ENCODE assay signal across 10 mouse cellular contexts in the genomic region with DNA sequence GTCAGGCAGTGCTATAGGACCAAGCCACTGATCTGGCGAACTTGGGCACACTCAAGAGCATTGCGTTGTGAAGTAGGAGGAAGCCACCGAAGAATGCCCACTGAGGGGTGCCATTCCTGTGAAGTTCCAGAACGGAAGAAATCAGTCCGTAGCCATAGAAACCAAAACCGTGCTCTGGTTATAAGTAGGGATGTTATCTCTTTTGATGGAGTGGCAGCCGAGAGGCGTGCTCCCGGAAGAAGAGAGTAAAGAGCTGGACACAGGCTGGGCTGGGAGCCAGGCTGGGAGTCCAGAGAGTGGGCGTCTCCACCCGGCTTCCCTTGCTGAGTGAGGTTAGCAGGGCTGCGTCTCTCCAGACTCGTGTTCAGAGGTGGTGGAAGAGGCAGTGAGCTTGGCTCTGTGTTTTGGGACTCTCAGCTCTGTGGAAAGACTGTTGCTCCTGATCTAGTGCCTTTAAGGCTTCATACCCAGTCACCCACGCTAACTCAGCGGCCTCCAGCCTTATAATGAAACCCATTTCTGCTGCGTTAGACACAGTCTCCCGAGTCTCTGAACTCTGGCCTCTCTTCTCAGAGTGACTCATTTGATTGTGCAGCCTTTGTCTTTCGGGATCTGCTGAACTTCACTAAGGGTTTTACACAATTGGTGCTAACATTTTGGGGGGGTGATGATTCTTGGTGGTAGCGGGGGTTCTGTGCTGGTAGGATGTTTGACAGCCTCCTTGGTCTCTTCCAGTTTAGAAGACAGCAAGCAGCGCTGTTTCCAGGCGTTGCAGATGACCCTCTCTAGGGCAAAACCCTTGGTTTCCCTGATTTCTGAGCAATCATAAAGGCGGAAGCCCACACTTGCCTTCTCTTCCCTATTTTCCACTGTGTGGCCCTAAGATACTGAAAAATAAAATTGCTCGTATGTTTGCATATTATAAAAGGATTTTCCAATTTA. TPM values are rescaled to one million over a fixed set of nuclear protein-coding genes. Genes with fewer than 3 reads are reported as not detected.
A peak's percentile ranks its signal among the peaks of the same experiment; 100 is the strongest.
DNase-seq lines count a peak whose midpoint lies in the region; ATAC-seq and TF ChIP-seq lines count a peak whose summit lies in the region.
"Had no signal": no experiment of that assay in that cellular context is flagged by ENCODE, and none has a peak within 500 bp of the region (broad histone marks: within the 10 kb centered on the region; RNA-seq: fewer than 3 reads in every experiment).

No protein-coding gene starts in this region.

- WGBS in forebrain, embryonic 15.5 days = 40% methylated on average over 23 of the region's 23 CpGs
- 30% methylated on average over 23 of the region's 23 CpGs for WGBS in heart, embryonic 16.5 days
- 48% methylated on average over 23 of the region's 23 CpGs for WGBS in kidney, postnatal 0 days
- WGBS in lung, postnatal 0 days = 27% methylated on average over 23 of the region's 23 CpGs
- 40% methylated on average over 23 of the region's 23 CpGs for WGBS in small intestine, adult 2 months

- 0 out of 2 replicates have a peak, but pooled peaks have one; percentile 12 for TF ChIP-seq CTCF in layer of hippocampus, adult 2 months (conservative IDR thresholded peaks at IDR 0.05)
- peak; percentile 6; the same call in 1 of the 2 replicates for TF ChIP-seq CTCF in kidney, postnatal 0 days (IDR thresholded peaks at IDR 0.05; ENCODE audit: low read depth)
- peak; percentile 21 for TF ChIP-seq CTCF in lung, postnatal 0 days (IDR thresholded peaks at IDR 0.05)
- TF ChIP-seq CTCF in small intestine, adult 2 months (IDR thresholded peaks at IDR 0.05; ENCODE audit: extremely low read depth, insufficient read length, insufficient replicate concordance, low read depth, low read length) = no peak

- 0 out of 2 replicates have a peak, but pooled peaks have one; percentile 26 for ATAC-seq in forebrain, embryonic 15.5 days (replicated peaks)
- ATAC-seq in heart, embryonic 16.5 days (replicated peaks; ENCODE audit: extremely low read depth, insufficient read depth, low FRiP score) = peak; percentile 97
- ATAC-seq in kidney, postnatal 0 days (replicated peaks; ENCODE audit: low FRiP score, low read depth) = no peak; the same call in 1 of the 2 replicates
- ATAC-seq in lung, postnatal 0 days = peak; percentile 96
- ATAC-seq in megakaryocyte progenitor cell, adult 5-6 weeks (replicated peaks; ENCODE audit: poor library complexity) = no peak

- no peak for TF ChIP-seq POLR2A in small intestine, adult 2 months (IDR thresholded peaks at IDR 0.05; ENCODE audit: low read depth, low read length)

- H3K27ac ChIP-seq in layer of hippocampus, adult 2 months = peak overlapping the region; percentile 78
- H3K27ac ChIP-seq in forebrain, embryonic 15.5 days (replicated peaks) = no peak overlapping the region
- peak overlapping the region; percentile 61 for H3K27ac ChIP-seq in heart, embryonic 16.5 days (ENCODE audit: low read length)
- no peak overlapping the region for H3K27ac ChIP-seq in kidney, postnatal 0 days
- no peak overlapping the region for H3K27ac ChIP-seq in lung, postnatal 0 days (ENCODE audit: low read length)
- H3K27ac ChIP-seq in small intestine, adult 2 months (ENCODE audit: insufficient read depth, low read depth, low read length) = peak overlapping the region; percentile 73
- H3K27ac ChIP-seq: embryonic facial prominence, embryonic 13.5 days; macrophage had no signal

- H3K4me1 ChIP-seq in forebrain, embryonic 15.5 days = peaks cover 5% of the 10 kb centered on the region; the same call in 1 of the 2 replicates
- peaks cover 17% of the 10 kb centered on the region for H3K4me1 ChIP-seq in heart, embryonic 16.5 days (ENCODE audit: control insufficient read depth, insufficient read depth, low read length)
- H3K4me1 ChIP-seq in kidney, postnatal 0 days (replicated peaks; ENCODE audit: insufficient read depth, low read length) = peaks cover 8% of the 10 kb centered on the region; the same call in 1 of the 2 replicates
- H3K4me1 ChIP-seq in lung, postnatal 0 days (ENCODE audit: insufficient read depth, low read depth, low read length) = peaks cover 10% of the 10 kb centered on the region; the same call in 1 of the 2 replicates
- H3K4me1 ChIP-seq in small intestine, adult 2 months (ENCODE audit: control insufficient read depth, insufficient read depth, insufficient read length, low read length) = peaks cover 2% of the 10 kb centered on the region; the same call in 1 of the 2 replicates

- no peaks in the 10 kb centered on the region for H3K27me3 ChIP-seq in forebrain, embryonic 15.5 days
- no peaks in the 10 kb centered on the region for H3K27me3 ChIP-seq in heart, embryonic 16.5 days (ENCODE audit: control insufficient read depth, insufficient read depth, low read length)
- H3K27me3 ChIP-seq in kidney, postnatal 0 days (ENCODE audit: insufficient read depth, low read length) = no peaks in the 10 kb centered on the region
- no peaks in the 10 kb centered on the region for H3K27me3 ChIP-seq in lung, postnatal 0 days (replicated peaks; ENCODE audit: insufficient read depth, low read length)
- H3K27me3 ChIP-seq in small intestine, adult 2 months (ENCODE audit: control insufficient read depth, insufficient read depth, low read length) = no peaks in the 10 kb centered on the region
- H3K27me3 ChIP-seq: embryonic facial prominence, embryonic 13.5 days had no signal

- H3K36me3 ChIP-seq in forebrain, embryonic 15.5 days = no peaks in the 10 kb centered on the region
- H3K36me3 ChIP-seq in heart, embryonic 16.5 days (ENCODE audit: control insufficient read depth, insufficient read depth) = no peaks in the 10 kb centered on the region
- no peaks in the 10 kb centered on the region for H3K36me3 ChIP-seq in kidney, postnatal 0 days (ENCODE audit: insufficient read depth, low read length)
- H3K36me3 ChIP-seq in lung, postnatal 0 days (ENCODE audit: insufficient read depth, low read length) = no peaks in the 10 kb centered on the region
- H3K36me3 ChIP-seq in small intestine, adult 2 months (ENCODE audit: control insufficient read depth, insufficient read depth, low read length) = peaks cover 9% of the 10 kb centered on the region
- H3K36me3 ChIP-seq: embryonic facial prominence, embryonic 13.5 days had no signal

- H3K9ac ChIP-seq in forebrain, embryonic 15.5 days (replicated peaks) = no peak overlapping the region
- H3K9ac ChIP-seq in heart, embryonic 16.5 days (ENCODE audit: low read length) = peak overlapping the region; percentile 58
- H3K9ac ChIP-seq in kidney, postnatal 0 days (ENCODE audit: low read depth, low read length) = no peak overlapping the region
- no peak overlapping the region for H3K9ac ChIP-seq in lung, postnatal 0 days (replicated peaks; ENCODE audit: low read depth)
- H3K9ac ChIP-seq: embryonic facial prominence, embryonic 13.5 days had no signal

- DNase-seq in layer of hippocampus, adult 2 months (ENCODE audit: low spot score in 2 of 2) = peak in 1 of 2 experiments; percentile 34
- DNase-seq in layer of hippocampus, adult 9-10 months (ENCODE audit: low spot score) = no peak
- DNase-seq in kidney, postnatal 0 days (ENCODE audit: low spot score) = peak; percentile 74
- DNase-seq in lung, postnatal 0 days (ENCODE audit: low spot score) = peak; percentile 94

- peak; percentile 59 for TF ChIP-seq EP300 in lung, postnatal 0 days (IDR thresholded peaks at IDR 0.05)

- H3K4me3 ChIP-seq in layer of hippocampus, adult 2 months = peak overlapping the region; percentile 52
- 0 out of 2 replicates have a peak overlapping the region, but pooled peaks have one; percentile 8 for H3K4me3 ChIP-seq in forebrain, embryonic 15.5 days
- H3K4me3 ChIP-seq in heart, embryonic 16.5 days (ENCODE audit: low read length) = peak overlapping the region; percentile 33
- no peak overlapping the region for H3K4me3 ChIP-seq in kidney, postnatal 0 days (replicated peaks; ENCODE audit: low read depth, low read length)
- H3K4me3 ChIP-seq in lung, postnatal 0 days (ENCODE audit: low read depth, low read length) = peak overlapping the region; percentile 21
- peak overlapping the region; percentile 45 for H3K4me3 ChIP-seq in small intestine, adult 2 months (ENCODE audit: low read depth, low read length)
- H3K4me3 ChIP-seq: embryonic facial prominence, embryonic 13.5 days had no signal

- peak overlapping the region; percentile 9; the same call in 1 of the 2 replicates for H3K4me2 ChIP-seq in forebrain, embryonic 15.5 days (replicated peaks)
- peak overlapping the region; percentile 61 for H3K4me2 ChIP-seq in heart, embryonic 16.5 days (ENCODE audit: low read depth, low read length)
- peak overlapping the region; percentile 25 for H3K4me2 ChIP-seq in kidney, postnatal 0 days (ENCODE audit: low read length)
- H3K4me2 ChIP-seq in lung, postnatal 0 days (replicated peaks; ENCODE audit: low read depth, low read length) = peak overlapping the region; percentile 49
- H3K4me2 ChIP-seq: embryonic facial prominence, embryonic 13.5 days had no signal

- no peaks in the 10 kb centered on the region for H3K9me3 ChIP-seq in forebrain, embryonic 15.5 days
- H3K9me3 ChIP-seq in heart, embryonic 16.5 days (replicated peaks; ENCODE audit: control insufficient read depth, low read length) = no peaks in the 10 kb centered on the region
- H3K9me3 ChIP-seq in kidney, postnatal 0 days (replicated peaks; ENCODE audit: low read length) = no peaks in the 10 kb centered on the region
- no peaks in the 10 kb centered on the region for H3K9me3 ChIP-seq in lung, postnatal 0 days (ENCODE audit: low read length)
- H3K9me3 ChIP-seq: embryonic facial prominence, embryonic 13.5 days had no signal

RNA-seq across cellular contexts. Expression of a gene that starts 21.1 kb away (rescaled TPM):
- total RNA-seq in layer of hippocampus, adult 2 months (2021) = 1 to 10 TPM; 3.8 to 5.4 TPM
- 2.0 and 2.4 TPM in 2 replicates for polyA plus RNA-seq in forebrain, embryonic 15.5 days (2015; fragmentation: Nextera tagmentation; extraction: Ambion mirVana)
- 14.5 and 14.7 TPM in 2 replicates for polyA plus RNA-seq in heart, embryonic 16.5 days (2015; fragmentation: Nextera tagmentation; extraction: Ambion mirVana)
- polyA plus RNA-seq in kidney, postnatal 0 days (2015; fragmentation: Nextera tagmentation; extraction: Ambion mirVana) = 25.4 and 29.7 TPM in 2 replicates
- polyA plus RNA-seq in lung, postnatal 0 days (2015; fragmentation: Nextera tagmentation; extraction: Ambion mirVana) = 7.5 and 8.6 TPM in 2 replicates
- polyA plus RNA-seq in small intestine, adult 2 months (2012; rRNA removed) = 24.1 and 67.4 TPM in 2 replicates
- 5.9 and 7.6 TPM in 2 replicates for total RNA-seq in megakaryocyte progenitor cell, adult 5-6 weeks (2015)
- 4.5 and 6.7 TPM in 2 replicates for total RNA-seq in megakaryocyte progenitor cell, adult 5-6 weeks (2017)

RNA-seq across cellular contexts. Expression of a gene that starts 58.8 kb away (rescaled TPM):
- 100 to 1,000 TPM; 116 to 132 TPM for total RNA-seq in layer of hippocampus, adult 2 months (2021)
- polyA plus RNA-seq in forebrain, embryonic 15.5 days (2015; fragmentation: Nextera tagmentation; extraction: Ambion mirVana) = 583 TPM in 2 replicates
- polyA plus RNA-seq in heart, embryonic 16.5 days (2015; fragmentation: Nextera tagmentation; extraction: Ambion mirVana) = 291 and 311 TPM in 2 replicates
- 422 and 451 TPM in 2 replicates for polyA plus RNA-seq in kidney, postnatal 0 days (2015; fragmentation: Nextera tagmentation; extraction: Ambion mirVana)
- 162 and 178 TPM in 2 replicates for polyA plus RNA-seq in lung, postnatal 0 days (2015; fragmentation: Nextera tagmentation; extraction: Ambion mirVana)
- 8.1 and 16.2 TPM in 2 replicates for polyA plus RNA-seq in small intestine, adult 2 months (2012; rRNA removed)
- total RNA-seq in megakaryocyte progenitor cell, adult 5-6 weeks (2015) = 538 and 545 TPM in 2 replicates
- total RNA-seq in megakaryocyte progenitor cell, adult 5-6 weeks (2017) = 490 and 575 TPM in 2 replicates

RNA-seq across cellular contexts. Expression of a gene that starts 58.9 kb away (rescaled TPM):
- total RNA-seq in layer of hippocampus, adult 2 months (2021) = under 1 TPM; 0.15 to 0.28 TPM
- 0.14 TPM in 1 of 2 replicates, not detected in the other for polyA plus RNA-seq in forebrain, embryonic 15.5 days (2015; fragmentation: Nextera tagmentation; extraction: Ambion mirVana)
- polyA plus RNA-seq in heart, embryonic 16.5 days (2015; fragmentation: Nextera tagmentation; extraction: Ambion mirVana) = 0.25 TPM in 1 of 2 replicates, not detected in the other
- polyA plus RNA-seq in kidney, postnatal 0 days (2015; fragmentation: Nextera tagmentation; extraction: Ambion mirVana) = not detected in 2 replicates
- 0.19 and 0.21 TPM in 2 replicates for polyA plus RNA-seq in lung, postnatal 0 days (2015; fragmentation: Nextera tagmentation; extraction: Ambion mirVana)
- polyA plus RNA-seq in small intestine, adult 2 months (2012; rRNA removed) = not detected in 2 replicates
- total RNA-seq in megakaryocyte progenitor cell, adult 5-6 weeks (2015) = not detected in 2 replicates
- total RNA-seq in megakaryocyte progenitor cell, adult 5-6 weeks (2017) = not detected in 2 replicates
- polyA plus RNA-seq: embryonic facial prominence, embryonic 13.5 days; macrophage had no signal

Comparison
In these comparisons a context has a peak if more than half of its experiments do, and no peak if none do; other contexts are left out.
1. H3K27ac ChIP-seq: peak in layer of hippocampus, adult 2 months (single experiment), heart, embryonic 16.5 days (single experiment) and small intestine, adult 2 months (single experiment); none in forebrain, embryonic 15.5 days (single experiment), kidney, postnatal 0 days (single experiment) and lung, postnatal 0 days (single experiment).
2. ATAC-seq: peak in forebrain, embryonic 15.5 days (single experiment), heart, embryonic 16.5 days (single experiment) and lung, postnatal 0 days (single experiment); none in kidney, postnatal 0 days (single experiment) and megakaryocyte progenitor cell, adult 5-6 weeks (single experiment).
3. H3K4me2 ChIP-seq: peak in every context shown above with its lines; median percentile 61 in heart, embryonic 16.5 days; 49 in lung, postnatal 0 days; 25 in kidney, postnatal 0 days; 9 in forebrain, embryonic 15.5 days.